Mouse (Mus musculus) adrenal gland, postnatal 14 days (tissue): ENCODE measurements at regions not wholly inside any gene's neighbourhood (a gene's known extent, or its start where the extent isn't known, plus 50 kb on each side); places are given as distances from the start of the nearest gene placed in this dataset.

Experiments
- DNase-seq: peaks from one replicate; pipeline ENCODE4 v3.0.0; 2021; ENCODE audit warnings: mixed read lengths

GRCm38 (mm10) chr1:60823006-60823665 is 63.7 kb upstream of the Ctla4 start:
- peak; percentile 79 for DNase-seq

DNA sequence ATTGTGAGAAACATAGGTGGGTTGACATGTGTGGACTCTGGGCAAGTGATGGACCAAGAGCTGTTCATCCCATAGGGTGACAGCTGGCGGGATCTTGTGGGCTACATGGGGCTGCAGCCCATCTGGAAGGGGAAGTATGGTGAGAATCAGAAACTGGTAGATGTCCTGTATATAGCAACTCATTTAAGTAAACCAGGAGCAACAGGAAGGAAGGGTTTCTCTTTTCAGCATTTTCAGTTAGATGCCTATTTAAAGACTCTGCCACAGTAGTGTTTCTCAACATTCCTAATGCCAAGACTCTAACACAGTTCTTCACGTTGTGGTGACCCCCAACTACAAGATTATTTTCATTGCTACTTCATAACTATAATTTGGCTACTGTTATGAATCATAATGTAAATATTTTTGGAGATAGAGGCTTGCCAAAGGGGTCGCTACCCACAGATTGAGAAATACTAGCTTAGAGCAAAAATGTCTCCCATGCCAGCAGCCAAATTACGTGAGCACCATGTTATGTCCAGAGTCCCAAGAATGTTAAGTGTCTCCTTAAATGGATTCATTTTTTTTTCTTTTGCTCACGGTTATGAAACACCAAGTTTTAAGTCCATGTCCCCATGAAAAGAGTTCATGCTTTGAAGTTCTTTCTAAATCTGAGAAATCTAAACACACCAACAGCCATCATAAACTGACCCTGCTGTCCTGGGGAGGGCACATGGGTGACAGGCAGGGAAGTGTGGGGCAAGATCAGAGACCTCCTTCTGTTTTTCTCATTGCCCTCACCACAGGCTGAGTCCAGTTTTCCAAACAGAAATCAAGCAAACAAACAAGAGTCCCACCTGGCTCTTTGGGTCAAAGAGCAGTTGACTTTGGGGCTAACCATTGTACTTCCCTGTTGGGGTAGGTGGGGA is 62.3 kb upstream of the Ctla4 start:
- DNase-seq: no peak

GRCm38 (mm10) chr1:60825256-60826186 is 61.3 kb upstream of the Ctla4 start:
- DNase-seq: peak; percentile 13

DNA sequence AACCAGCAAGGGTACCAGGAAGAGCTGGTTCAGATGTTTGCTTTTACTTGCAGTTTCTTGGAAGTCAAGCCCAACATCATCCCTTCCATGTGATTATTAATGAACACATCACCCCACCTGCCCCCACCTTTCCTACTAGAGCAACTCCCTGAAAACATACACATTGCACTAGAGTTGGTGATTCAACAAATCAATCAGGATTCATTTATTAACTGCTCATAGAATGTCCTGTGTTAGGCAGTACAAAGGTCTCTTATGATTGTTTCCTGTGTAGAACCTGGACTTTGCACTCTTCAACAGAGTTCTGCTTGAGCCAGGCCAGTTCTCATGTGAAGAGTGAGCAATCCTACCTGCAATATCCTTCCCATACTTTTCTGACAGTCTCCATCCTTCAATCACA is 59.8 kb upstream of the Ctla4 start:
- DNase-seq: no peak

DNA sequence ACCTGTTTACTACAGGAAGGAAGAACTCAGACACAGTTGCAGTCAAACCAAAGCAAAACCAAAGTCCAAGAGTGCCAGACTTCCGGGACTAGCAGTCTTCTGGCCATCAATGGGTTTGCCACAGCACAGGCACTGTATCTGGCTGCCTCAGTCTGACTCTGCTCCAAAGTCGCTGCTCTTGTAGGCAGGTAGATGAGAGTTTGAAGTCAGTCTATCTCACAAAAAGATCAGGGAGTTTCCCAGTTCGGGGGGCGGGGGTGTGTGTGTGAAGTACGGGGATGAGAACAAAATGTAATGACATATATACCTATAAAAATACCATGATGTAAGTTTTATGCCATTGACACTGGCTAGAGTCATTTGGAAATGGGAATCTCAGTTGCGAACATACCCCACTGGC is 58.6 kb upstream of the Ctla4 start:
- DNase-seq: no peak

DNA sequence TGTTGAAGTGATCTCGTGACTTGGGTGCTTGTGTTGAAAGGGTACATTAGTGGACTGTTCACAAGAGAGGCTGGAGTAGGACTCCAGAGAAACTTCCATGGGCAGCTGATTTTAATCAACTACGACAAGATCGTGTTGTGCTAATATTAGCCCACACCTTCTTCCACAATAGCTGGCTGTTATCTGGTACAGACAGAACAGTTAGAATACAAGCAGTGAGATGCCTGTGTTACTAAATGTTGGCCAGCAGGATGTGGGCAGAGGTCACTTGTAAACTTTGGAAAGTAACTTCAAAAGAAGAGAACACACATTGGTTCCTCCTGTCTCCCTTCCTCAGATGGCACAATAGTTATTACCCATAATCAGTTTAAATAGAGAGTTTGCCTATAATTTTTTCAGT is 57.0 kb upstream of the Ctla4 start:
- no peak for DNase-seq

GRCm38 (mm10) chr1:60833668-60834067 is 53.1 kb upstream of the Ctla4 start:
- no peak for DNase-seq
